Mouse (Mus musculus) effector memory CD4-positive, alpha-beta T cell, adult 7 months (primary cell): ENCODE measurements around the gene Rem2. TPM values are rescaled to one million over a fixed set of nuclear protein-coding genes. Genes with fewer than 3 reads are reported as not detected.

Source experiments
- polyA plus RNA-seq: library from polyadenylated mRNA; unstranded; fragments of 100-300 nt; shearing (Covaris generic); gene quantifications from one replicate; pipeline ENCODE4 v1.2.1, GENCODE M21; 2017

Gene Rem2
- polyA plus RNA-seq: not detected

DNA sequence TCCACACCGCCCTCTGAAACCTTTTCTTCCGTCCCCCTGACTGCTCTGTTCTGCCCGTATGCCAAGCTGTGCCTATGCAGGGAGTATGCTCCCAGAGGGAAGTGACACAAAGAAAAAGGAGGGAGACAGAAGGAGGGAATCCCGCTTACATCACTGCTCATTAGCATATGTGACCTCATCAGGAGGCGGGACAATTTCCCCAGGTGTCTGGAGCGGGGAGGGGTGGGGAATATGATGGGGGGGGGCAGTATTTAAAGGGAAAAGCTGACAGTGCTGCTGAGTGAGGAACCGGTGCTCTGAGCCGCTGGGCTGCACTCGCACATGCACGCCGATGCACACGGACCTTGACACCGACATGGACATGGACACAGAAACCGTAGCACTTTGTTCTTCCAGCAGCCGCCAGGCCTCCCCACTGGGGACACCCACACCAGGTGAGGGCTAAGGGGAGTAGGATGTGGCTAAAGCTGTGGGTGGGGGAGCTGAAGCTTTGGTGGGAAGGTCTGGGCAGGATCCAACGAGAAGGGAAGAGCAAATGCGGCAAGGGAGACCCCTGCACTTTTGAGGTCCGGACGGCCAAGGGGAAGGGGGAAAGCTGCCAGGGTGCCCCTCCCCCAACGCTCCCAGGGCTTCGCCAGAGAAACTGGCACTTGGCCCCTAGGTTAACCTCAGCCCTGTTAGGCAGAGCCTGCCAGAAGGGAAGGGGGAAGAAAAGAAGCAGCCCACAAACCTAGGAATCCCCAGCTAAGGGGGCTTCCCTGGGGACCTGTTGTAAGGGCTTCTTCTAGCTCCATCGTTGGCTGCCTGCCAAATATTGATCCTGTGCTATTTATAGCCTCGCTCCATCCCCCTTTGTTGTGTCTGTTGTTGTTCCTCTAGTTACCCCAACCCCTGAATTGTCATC, at the start of gene Rem2:
Gene Rem2 (plus strand): TSS at position 160 of the 904 bp plus-strand sequence.

DNA sequence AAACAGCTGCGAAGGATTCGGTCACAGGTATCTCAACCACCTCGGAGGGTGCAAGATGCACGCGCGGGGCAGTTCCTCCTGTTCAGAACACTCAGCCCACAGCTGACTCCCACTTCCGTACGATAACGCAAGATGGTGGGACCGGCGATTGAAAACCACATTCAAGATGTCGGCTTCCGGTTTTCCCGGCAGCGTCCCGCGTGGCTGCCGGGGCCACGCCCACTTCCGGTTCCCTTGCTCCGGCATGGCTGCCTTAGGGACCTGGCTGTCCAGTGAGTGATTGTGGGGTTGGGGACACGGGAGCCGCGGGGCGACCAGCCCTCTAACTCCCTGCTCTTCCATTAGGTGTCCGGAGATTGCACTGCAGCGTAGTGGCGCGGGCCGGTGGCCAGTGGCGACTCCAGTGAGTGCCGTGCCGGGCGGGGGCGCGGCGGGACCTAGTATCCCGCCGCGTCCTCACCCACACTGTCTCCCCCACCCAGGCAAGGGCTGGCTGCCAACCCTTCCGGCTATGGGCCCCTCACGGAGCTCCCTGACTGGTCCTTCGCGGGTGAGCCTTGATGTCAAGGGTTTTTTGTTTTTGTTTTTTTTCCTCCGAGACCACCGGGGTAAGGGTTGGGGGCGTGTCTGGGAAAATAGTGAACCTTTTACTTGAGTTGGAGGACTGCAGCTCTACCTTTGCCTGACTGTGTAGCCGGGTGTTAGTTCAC, 49.1 kb upstream of the Rem2 start, which contains the start of gene Mrpl52:
Gene Mrpl52 (plus strand): TSS at position 221 of the 710 bp plus-strand sequence.

DNA sequence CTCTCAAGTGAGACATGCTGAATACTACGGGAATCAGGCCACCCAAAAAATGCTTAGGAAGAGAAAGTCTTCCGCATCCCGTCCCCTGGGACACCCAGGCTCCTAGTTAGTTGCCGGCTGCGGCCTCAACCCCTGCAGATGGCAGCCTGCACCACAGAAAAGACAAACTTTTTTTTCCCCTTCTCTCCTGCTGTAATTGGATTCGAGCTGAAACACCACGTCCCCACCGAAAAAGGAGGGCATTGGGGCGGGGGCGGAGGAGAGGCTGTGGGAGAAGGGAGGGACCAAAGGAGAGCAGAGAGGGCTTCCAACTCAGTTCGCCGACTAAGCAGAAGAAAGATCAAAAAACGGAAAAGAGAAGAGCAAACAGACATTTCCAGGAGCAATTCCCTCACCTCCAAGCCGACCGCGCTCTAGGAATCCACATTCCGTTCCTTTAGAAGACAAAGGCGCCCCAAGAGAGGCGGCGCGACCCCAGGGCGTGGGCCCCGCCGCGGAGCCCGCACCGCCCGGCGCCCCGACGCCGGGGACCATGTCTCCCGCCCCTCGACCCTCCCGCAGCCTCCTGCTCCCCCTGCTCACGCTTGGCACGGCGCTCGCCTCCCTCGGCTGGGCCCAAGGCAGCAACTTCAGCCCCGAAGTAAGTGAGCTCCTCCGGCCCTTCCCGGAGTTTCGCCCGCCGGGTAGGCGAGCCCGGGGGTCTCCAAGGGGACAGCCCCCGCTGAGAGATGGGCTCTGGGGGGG, 44.4 kb upstream of the Rem2 start, which contains the start of gene Mmp14:
Gene Mmp14 (plus strand): TSS at position 279 of the 744 bp plus-strand sequence.

DNA sequence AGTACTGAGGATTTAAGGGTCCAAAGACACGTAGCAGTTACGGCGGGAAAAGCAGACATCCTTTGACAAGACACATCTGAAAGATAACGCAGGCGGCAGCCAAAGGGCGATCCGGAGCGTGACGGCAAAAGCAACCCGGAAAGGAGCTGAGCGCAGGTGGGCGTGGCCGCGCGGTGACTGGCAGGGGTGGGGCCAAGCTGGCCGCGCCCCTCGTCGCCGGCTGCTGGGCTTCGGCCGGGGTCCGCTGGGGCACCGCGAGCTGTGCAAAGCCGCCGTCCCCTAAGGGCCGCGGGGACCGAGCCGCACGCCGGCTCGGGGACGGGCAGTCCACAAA, 12.0 kb upstream of the Rem2 start, which contains the start of gene Lrp10:
Gene Lrp10 (plus strand): TSS at position 179 of the 334 bp plus-strand sequence.

Other genes starting within 250 kb of the Rem2 start
- gene Dad1, start 222.0 kb upstream of the Rem2 start, polyA plus RNA-seq: 488 TPM
- gene Abhd4, start 221.9 kb upstream of the Rem2 start, polyA plus RNA-seq: 20.2 TPM
- not detected for gene Olfr49, start 191.2 kb upstream of the Rem2 start, polyA plus RNA-seq
- 36.9 TPM for gene Oxa1l, start 115.3 kb upstream of the Rem2 start, polyA plus RNA-seq
- gene Slc7a7, start 58.3 kb upstream of the Rem2 start, polyA plus RNA-seq: not detected
- gene Mrpl52, start 49.2 kb upstream of the Rem2 start, polyA plus RNA-seq: 122 TPM
- gene Mmp14, start 44.5 kb upstream of the Rem2 start, polyA plus RNA-seq: 0.51 TPM
- 246 TPM for gene Lrp10, start 12.0 kb upstream of the Rem2 start, polyA plus RNA-seq
- 29.7 TPM for gene Prmt5, start 41.4 kb downstream of the Rem2 start, polyA plus RNA-seq
- gene Haus4, start 78.5 kb downstream of the Rem2 start, polyA plus RNA-seq: 31.6 TPM
- 0.40 TPM for gene Ajuba, start 101.5 kb downstream of the Rem2 start, polyA plus RNA-seq
- 1.2 TPM for gene 4931414P19Rik, start 129.9 kb downstream of the Rem2 start, polyA plus RNA-seq
- gene Psmb5, start 141.9 kb downstream of the Rem2 start, polyA plus RNA-seq: 123 TPM
- 0.09 TPM for gene Psmb11, start 145.3 kb downstream of the Rem2 start, polyA plus RNA-seq
- not detected for gene Gm17606, start 164.9 kb downstream of the Rem2 start, polyA plus RNA-seq
- gene Cdh24, start 165.3 kb downstream of the Rem2 start, polyA plus RNA-seq: 2.3 TPM
- gene 1700123O20Rik, start 210.1 kb downstream of the Rem2 start, polyA plus RNA-seq: 63.8 TPM
- gene Acin1, start 210.8 kb downstream of the Rem2 start, polyA plus RNA-seq: 84.6 TPM
- 0.20 TPM for gene Gm29776, start 222.7 kb downstream of the Rem2 start, polyA plus RNA-seq
- not detected for gene Cebpe, start 236.1 kb downstream of the Rem2 start, polyA plus RNA-seq